Mouse (Mus musculus) MEL (cell line): Measurements from ENCODE around the gene Snx29. TPM values are rescaled to one million over a fixed set of nuclear protein-coding genes. Genes with fewer than 3 reads are reported as not detected.

Experiments used
- DNase-seq: peaks from one replicate; pipeline ENCODE4 v3.0.0; 2011; ENCODE audit warnings: low read depth, low spot score
- H3K27ac ChIP-seq: 2 replicates; pipeline ENCODE4 v1.5.1; 2012; ENCODE audit warnings: low read depth, mild to moderate bottlenecking, control low read depth, low read length, moderate library complexity; ENCODE audit not compliant: control insufficient read depth
- H3K27me3 ChIP-seq, 2 experiments: fragments of 150-350 bp in 1 of 2; sonication (generic) in 1 of 2; 2 replicates each; pipeline ENCODE4 v1.6.1; 2012; ENCODE audit warnings: low read length in 2 of 2, mild to moderate bottlenecking in 2 of 2, improper control_type of control experiment in 1 of 2, moderate library complexity in 1 of 2; ENCODE audit not compliant: insufficient read depth in 2 of 2, control insufficient read depth in 1 of 2
- H3K36me3 ChIP-seq, 2 experiments: 2 replicates each; pipeline ENCODE4 v1.6.1; 2012 to 2014; ENCODE audit warnings: low read length in 2 of 2, improper control_type of control experiment in 1 of 2, inconsistent platforms in 1 of 2, mild to moderate bottlenecking in 1 of 2; ENCODE audit not compliant: insufficient read depth in 2 of 2, control insufficient read depth in 1 of 2
- H3K4me1 ChIP-seq, 2 experiments: fragments of 150-350 bp in 1 of 2; sonication (generic) in 1 of 2; 2 replicates each; pipeline ENCODE4 v1.6.1; 2012; ENCODE audit warnings: low read length in 2 of 2, improper control_type of control experiment in 1 of 2, mild to moderate bottlenecking in 1 of 2; ENCODE audit not compliant: insufficient read depth in 2 of 2, control insufficient read depth in 1 of 2
- H3K4me3 ChIP-seq, 2 experiments: fragments of 150-350 bp in 1 of 2; sonication (generic) in 1 of 2; 2 replicates each; pipeline ENCODE4 v1.5.1; 2012; ENCODE audit warnings: low read depth in 2 of 2, low read length in 2 of 2, mild to moderate bottlenecking in 2 of 2, moderate library complexity in 2 of 2, control low read depth in 1 of 2, improper control_type of control experiment in 1 of 2; ENCODE audit not compliant: control insufficient read depth in 1 of 2, insufficient read depth in 1 of 2
- H3K79me2 ChIP-seq: 2 replicates; pipeline ENCODE4 v1.6.1; 2012; ENCODE audit warnings: mild to moderate bottlenecking, low read length, moderate library complexity; ENCODE audit not compliant: control insufficient read depth, poor library complexity, insufficient read depth
- H3K9ac ChIP-seq: 2 replicates; pipeline ENCODE4 v1.6.1; 2012; ENCODE audit warnings: low read depth, mild to moderate bottlenecking, control low read depth, low read length, moderate library complexity; ENCODE audit not compliant: control insufficient read depth, poor library complexity, severe bottlenecking
- H3K9me3 ChIP-seq: fragments of 150-350 bp; sonication (generic); replicated peaks from 2 replicates; pipeline ENCODE4 v1.6.1; 2012; ENCODE audit warnings: mild to moderate bottlenecking, low read length, improper control_type of control experiment, moderate library complexity; ENCODE audit not compliant: insufficient read depth
- BHLHE40 ChIP-seq: IDR thresholded peaks from 2 replicates; pipeline ENCODE4 v1.6.1; 2012; ENCODE audit warnings: low read depth, mild to moderate bottlenecking, inconsistent platforms, low read length, improper control_type of control experiment, borderline replicate concordance
- CHD1 ChIP-seq: IDR thresholded peaks from 2 replicates; pipeline ENCODE4 v1.6.1; 2012; ENCODE audit warnings: low read depth, mild to moderate bottlenecking, inconsistent platforms, low read length, improper control_type of control experiment
- CTCF ChIP-seq, 3 experiments: IDR thresholded peaks in 2 of 3; conservative IDR thresholded peaks in 1 of 3; 2 replicates each; pipeline ENCODE4 v1.5.1; 2011 to 2012; ENCODE audit warnings: low read length in 3 of 3, low read depth in 2 of 3, mild to moderate bottlenecking in 2 of 3, improper control_type of control experiment in 1 of 3, inconsistent platforms in 1 of 3, mixed read lengths in 1 of 3, moderate library complexity in 1 of 3; ENCODE audit not compliant: control insufficient read depth in 1 of 3, insufficient read depth in 1 of 3, poor library complexity in 1 of 3, severe bottlenecking in 1 of 3
- E2F4 ChIP-seq: IDR thresholded peaks from 2 replicates; pipeline ENCODE4 v1.6.1; 2011; ENCODE audit warnings: low read depth, low read length, improper control_type of control experiment, borderline replicate concordance
- ELF1 ChIP-seq: IDR thresholded peaks from 2 replicates; pipeline ENCODE4 v1.6.1; 2014; ENCODE audit warnings: low read depth, mild to moderate bottlenecking, inconsistent platforms, low read length, improper control_type of control experiment, moderate library complexity
- EP300 ChIP-seq, 2 experiments: IDR thresholded peaks; 2 replicates each; pipeline ENCODE4 v1.6.1; 2011; ENCODE audit warnings: improper control_type of control experiment in 2 of 2, low read length in 2 of 2, low read depth in 1 of 2, mild to moderate bottlenecking in 1 of 2
- ETS1 ChIP-seq: IDR thresholded peaks from 2 replicates; pipeline ENCODE4 v1.6.1; 2012; ENCODE audit warnings: low read depth, mild to moderate bottlenecking, inconsistent platforms, low read length, improper control_type of control experiment, moderate library complexity
- GATA1 ChIP-seq: IDR thresholded peaks from 2 replicates; pipeline ENCODE4 v1.6.1; 2011; ENCODE audit warnings: low read depth, low read length, improper control_type of control experiment
- HCFC1 ChIP-seq: IDR thresholded peaks from 2 replicates; pipeline ENCODE4 v1.6.1; 2012; ENCODE audit warnings: low read depth, mild to moderate bottlenecking, inconsistent platforms, low read length, improper control_type of control experiment, moderate library complexity
- JUND ChIP-seq: IDR thresholded peaks from 2 replicates; pipeline ENCODE4 v1.6.1; 2011; ENCODE audit warnings: low read depth, mild to moderate bottlenecking, improper control_type of control experiment, low read length
- KAT2A ChIP-seq: conservative IDR thresholded peaks from 2 replicates; pipeline ENCODE4 v1.6.1; 2012; ENCODE audit warnings: low read depth, low read length, improper control_type of control experiment, inconsistent platforms
- MAFK ChIP-seq: IDR thresholded peaks from 2 replicates; pipeline ENCODE4 v1.6.1; 2011; ENCODE audit warnings: low read depth, mild to moderate bottlenecking, low read length, improper control_type of control experiment, borderline replicate concordance
- MAX ChIP-seq: IDR thresholded peaks from 2 replicates; pipeline ENCODE4 v1.6.1; 2011; ENCODE audit warnings: low read length, improper control_type of control experiment
- MAZ ChIP-seq: IDR thresholded peaks from 2 replicates; pipeline ENCODE4 v1.6.1; 2012; ENCODE audit warnings: low read depth, mild to moderate bottlenecking, inconsistent platforms, low read length, improper control_type of control experiment
- MEF2A ChIP-seq: IDR thresholded peaks from 2 replicates; pipeline ENCODE4 v1.6.1; 2014; ENCODE audit warnings: low read depth, mild to moderate bottlenecking, inconsistent platforms, low read length, improper control_type of control experiment; ENCODE audit not compliant: poor library complexity, insufficient replicate concordance, severe bottlenecking; ENCODE audit errors: extremely low read depth
- MXI1 ChIP-seq: IDR thresholded peaks from 2 replicates; pipeline ENCODE4 v1.6.1; 2011; ENCODE audit warnings: mild to moderate bottlenecking, low read depth, low read length, improper control_type of control experiment
- MYC ChIP-seq: IDR thresholded peaks from 2 replicates; pipeline ENCODE4 v1.6.1; 2011; ENCODE audit warnings: low read depth, mild to moderate bottlenecking, low read length, improper control_type of control experiment, moderate library complexity
- NELFE ChIP-seq: IDR thresholded peaks from 2 replicates; pipeline ENCODE4 v1.6.1; 2011; ENCODE audit warnings: low read depth, low read length, improper control_type of control experiment
- POLR2A ChIP-seq, 2 experiments: IDR thresholded peaks; 2 replicates each; pipeline ENCODE4 v1.6.1; 2011 to 2012; ENCODE audit warnings: low read length in 2 of 2, mild to moderate bottlenecking in 2 of 2, control low read depth in 1 of 2, improper control_type of control experiment in 1 of 2, low read depth in 1 of 2, moderate library complexity in 1 of 2; ENCODE audit not compliant: control insufficient read depth in 1 of 2, insufficient read depth in 1 of 2, poor library complexity in 1 of 2
- POLR2AphosphoS2 ChIP-seq: IDR thresholded peaks from 2 replicates; pipeline ENCODE4 v1.6.1; 2011; ENCODE audit warnings: low read length, improper control_type of control experiment
- RAD21 ChIP-seq: IDR thresholded peaks from 2 replicates; pipeline ENCODE4 v1.6.1; 2011; ENCODE audit warnings: mild to moderate bottlenecking, low read depth, low read length, improper control_type of control experiment
- RCOR1 ChIP-seq: IDR thresholded peaks from 2 replicates; pipeline ENCODE4 v1.6.1; 2012; ENCODE audit warnings: low read depth, mild to moderate bottlenecking, inconsistent platforms, low read length, improper control_type of control experiment
- SIN3A ChIP-seq: IDR thresholded peaks from 2 replicates; pipeline ENCODE4 v1.6.1; 2012; ENCODE audit warnings: low read length, improper control_type of control experiment, inconsistent platforms
- SMC3 ChIP-seq: IDR thresholded peaks from 2 replicates; pipeline ENCODE4 v1.6.1; 2011; ENCODE audit warnings: low read depth, low read length, improper control_type of control experiment
- TAL1 ChIP-seq: IDR thresholded peaks from 2 replicates; pipeline ENCODE4 v1.6.1; 2012; ENCODE audit warnings: mild to moderate bottlenecking, inconsistent platforms, low read length, moderate library complexity, mixed read lengths
- TBP ChIP-seq: IDR thresholded peaks from 2 replicates; pipeline ENCODE4 v1.8.0; 2011; ENCODE audit warnings: low read depth, low read length, improper control_type of control experiment
- TCF12 ChIP-seq: IDR thresholded peaks from 2 replicates; pipeline ENCODE4 v1.6.1; 2014; ENCODE audit warnings: low read depth, mild to moderate bottlenecking, inconsistent platforms, low read length, improper control_type of control experiment, moderate library complexity
- UBTF ChIP-seq: IDR thresholded peaks from 2 replicates; pipeline ENCODE4 v1.6.1; 2012; ENCODE audit warnings: low read depth, mild to moderate bottlenecking, inconsistent platforms, low read length, improper control_type of control experiment, moderate library complexity, borderline replicate concordance; ENCODE audit not compliant: insufficient read depth
- USF1 ChIP-seq: IDR thresholded peaks from 2 replicates; pipeline ENCODE4 v1.6.1; 2014; ENCODE audit warnings: low read depth, mild to moderate bottlenecking, inconsistent platforms, low read length, improper control_type of control experiment, moderate library complexity
- ZC3H11A ChIP-seq: IDR thresholded peaks from 2 replicates; pipeline ENCODE4 v1.6.1; 2012; ENCODE audit warnings: low read depth, mild to moderate bottlenecking, inconsistent platforms, low read length, improper control_type of control experiment
- ZKSCAN1 ChIP-seq: IDR thresholded peaks from 2 replicates; pipeline ENCODE4 v1.6.1; 2012; ENCODE audit warnings: low read depth, mild to moderate bottlenecking, inconsistent platforms, low read length, improper control_type of control experiment, moderate library complexity
- ZMIZ1 ChIP-seq: IDR thresholded peaks from 2 replicates; pipeline ENCODE4 v1.6.1; 2012; ENCODE audit warnings: low read depth, mild to moderate bottlenecking, inconsistent platforms, low read length, improper control_type of control experiment, moderate library complexity
- polyA plus RNA-seq, 2 experiments: library from polyadenylated mRNA; stranded (reverse) in 1 of 2; unstranded in 1 of 2; fragments of >175 nt in 1 of 2; fragments of >200 nt in 1 of 2; gene quantifications; 2 replicates each; pipeline versions ENCODE4 v1.2.1 to v1.2.4; 2012; ENCODE audit warnings: low replicate concordance in 2 of 2, low read depth in 1 of 2; ENCODE audit not compliant: insufficient read length in 2 of 2, insufficient read depth in 1 of 2, missing spikeins in 1 of 2
- total RNA-seq: library from RNA; depleted of rRNA; stranded (reverse); fragments of 300-350 nt; gene quantifications from 2 replicates; pipeline ENCODE4 v1.2.3, GENCODE M21; 2012

Gene Snx29
- total and polyA plus RNA-seq, 3 experiments, result 0.72 to 0.73 TPM; not detected in 1

DNA sequence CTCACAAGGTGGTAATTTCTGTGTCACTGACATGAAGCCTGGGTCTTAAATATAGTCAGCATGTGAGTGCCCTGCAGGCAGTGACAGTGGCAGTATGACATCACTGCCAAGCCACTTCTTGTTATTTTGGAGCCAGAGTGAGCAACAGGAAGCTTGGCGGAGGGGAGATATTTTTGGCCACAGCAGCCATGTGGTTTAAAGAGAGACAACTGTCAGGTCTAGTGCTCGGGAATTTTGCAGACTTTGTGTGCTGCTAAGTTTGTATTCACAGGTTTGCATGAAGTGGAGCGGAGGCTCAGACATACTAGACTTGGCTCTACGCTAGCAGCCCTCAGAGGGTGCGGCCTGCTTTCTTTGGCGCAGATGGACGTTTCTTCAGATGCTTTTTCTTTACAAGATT, 138.9 kb downstream of the Snx29 start (continued):
- TF ChIP-seq MYC, result 0 out of 2 replicates have a peak, but pooled peaks have one; percentile 59

DNA sequence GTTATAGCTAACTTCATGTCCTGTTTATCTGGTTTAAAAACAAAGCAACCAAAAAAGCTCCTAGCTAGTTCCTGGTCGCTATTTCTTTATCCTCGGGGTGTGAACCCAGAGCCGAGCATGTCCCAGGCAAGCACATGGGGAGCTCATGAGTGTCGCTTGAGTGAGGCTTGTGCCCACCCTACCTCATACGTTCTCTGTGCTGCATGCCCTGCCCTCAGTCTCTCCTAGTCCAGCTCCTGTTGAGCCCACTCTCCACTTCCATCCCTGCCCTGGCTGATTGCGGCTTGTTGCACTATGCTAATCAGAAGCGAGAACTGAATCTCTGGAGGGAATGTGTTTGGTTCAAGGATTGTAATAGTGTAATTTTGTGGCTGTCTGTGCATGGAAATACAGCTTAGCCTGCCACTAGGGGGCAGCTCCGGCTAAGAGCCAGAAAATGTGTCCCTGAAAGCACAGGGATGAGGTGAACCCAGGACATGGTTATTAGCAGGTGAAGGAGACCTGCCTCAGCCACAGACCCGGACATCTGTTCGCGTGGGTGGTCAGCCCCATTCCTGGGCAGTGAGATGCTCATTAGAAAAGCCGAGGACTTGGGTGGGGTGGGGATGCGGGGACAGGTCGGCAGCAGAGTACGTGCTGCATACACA, 145.9 kb downstream of the Snx29 start:
- H3K4me3 ChIP-seq, result no peak overlapping the region
- H3K27ac ChIP-seq, result no peak overlapping the region
- no peak overlapping the region for H3K9ac ChIP-seq
- no peak for TF ChIP-seq MAX
- TF ChIP-seq ELF1, result no peak
- TF ChIP-seq KAT2A, result no peak
- no peak for TF ChIP-seq TCF12
- TF ChIP-seq MYC, result no peak
- TF ChIP-seq SMC3, result peak; percentile 86
- TF ChIP-seq MAFK, result no peak
- TF ChIP-seq NELFE, result no peak
- TF ChIP-seq MAZ, result no peak
- TF ChIP-seq ETS1, result no peak
- no peak for TF ChIP-seq SIN3A
- TF ChIP-seq USF1, result no peak
- no peak for TF ChIP-seq E2F4
- no peak for TF ChIP-seq MXI1
- no peak for TF ChIP-seq ZKSCAN1
- TF ChIP-seq UBTF, result no peak
- TF ChIP-seq HCFC1, result no peak
- no peak for TF ChIP-seq CHD1
- no peak for TF ChIP-seq EP300 (IDR thresholded peaks at IDR 0.05; ENCODE audit: low read depth in 1 of 2, low read length in 2 of 2)
- TF ChIP-seq ZMIZ1, result no peak
- TF ChIP-seq CTCF (IDR thresholded peaks at IDR 0.05 in 2 of 3, conservative IDR thresholded peaks at IDR 0.05 in 1 of 3; ENCODE audit: control insufficient read depth in 1 of 3, insufficient read depth in 1 of 3, low read depth in 2 of 3, low read length in 3 of 3, poor library complexity in 1 of 3, severe bottlenecking in 1 of 3), result peak; percentile 86 to 88 (median 88)
- no peak for TF ChIP-seq POLR2AphosphoS2
- peak; percentile 87 for TF ChIP-seq RAD21
- TF ChIP-seq POLR2A (IDR thresholded peaks at IDR 0.05; ENCODE audit: control insufficient read depth in 1 of 2, insufficient read depth in 1 of 2, low read depth in 1 of 2, low read length in 2 of 2, poor library complexity in 1 of 2), result no peak
- no peak for TF ChIP-seq MEF2A
- TF ChIP-seq GATA1, result no peak
- no peak for TF ChIP-seq TBP
- no peak for TF ChIP-seq RCOR1
- TF ChIP-seq BHLHE40, result no peak
- no peak for TF ChIP-seq JUND
- no peak for TF ChIP-seq TAL1
- TF ChIP-seq ZC3H11A, result peak; percentile 67
- TF ChIP-seq, all 39 proteins: peak for 4
- H3K27me3 ChIP-seq, result no peaks in the 10 kb centered on the region
- DNase-seq, result peak; percentile 67
- H3K79me2 ChIP-seq, result no peaks in the 10 kb centered on the region
- H3K9me3 ChIP-seq, result no peaks in the 10 kb centered on the region
- H3K36me3 ChIP-seq, result no peaks in the 10 kb centered on the region
- no peaks in the 10 kb centered on the region for H3K4me1 ChIP-seq
